Mouse (Mus musculus) bone marrow macrophage, adult 2 months (primary cell): ENCODE data around the gene Psmd14. TPM values are rescaled to one million over a fixed set of nuclear protein-coding genes. Genes with fewer than 3 reads are reported as not detected.
A peak's percentile ranks its signal among the peaks of the same experiment; 100 is the strongest.

Experiments
- H3K27ac ChIP-seq: 2 replicates; pipeline ENCODE4 v1.5.1; 2012; ENCODE audit warnings: low read depth, low read length; ENCODE audit not compliant: insufficient read depth
- H3K4me1 ChIP-seq: 2 replicates; pipeline ENCODE4 v1.6.1; 2012; ENCODE audit warnings: low read length; ENCODE audit not compliant: control insufficient read depth, insufficient read depth
- H3K4me3 ChIP-seq: 2 replicates; pipeline ENCODE4 v1.5.1; 2012; ENCODE audit warnings: mild to moderate bottlenecking, low read length, moderate library complexity; ENCODE audit not compliant: insufficient read depth
- CTCF ChIP-seq: IDR thresholded peaks from 2 replicates; pipeline ENCODE4 v1.5.1; 2012; ENCODE audit warnings: low read depth, mild to moderate bottlenecking, low read length, moderate library complexity
- POLR2A ChIP-seq: IDR thresholded peaks from 2 replicates; pipeline ENCODE4 v1.6.1; 2012; ENCODE audit warnings: mild to moderate bottlenecking, low read depth, low read length, borderline replicate concordance
- polyA plus RNA-seq: library from polyadenylated mRNA; stranded (reverse); fragments of >200 nt; gene quantifications from 2 replicates; pipeline ENCODE4 v1.2.4, GENCODE M21; 2012; ENCODE audit not compliant: missing spikeins, insufficient read depth, insufficient read length

Gene Psmd14
- polyA plus RNA-seq = 70.7 and 70.9 TPM in 2 replicates

- TF ChIP-seq POLR2A (no peak), CTCF (no peak)
- Histone ChIP-seq H3K27ac (peak within 1 kb of the TSS; percentile 81), H3K4me1 (peaks cover 10% of the 10 kb centered on the region), H3K4me3 (peak within 1 kb of the TSS; percentile 86)
Measured at GRCm38 (mm10) chr2:61711108-61712040, at the start of gene Psmd14. Gene Psmd14, plus strand, starts transcription at chr2:61711694.

- TF ChIP-seq POLR2A (no peak), CTCF (no peak)
- H3K4me3 ChIP-seq = no peak overlapping the region
- no peaks in the 10 kb centered on the region for H3K4me1 ChIP-seq
- no peak overlapping the region for H3K27ac ChIP-seq
Measured at GRCm38 (mm10) chr2:61662833-61663232, 48.7 kb upstream of the Psmd14 start.

- no peak overlapping the region for H3K27ac ChIP-seq
- TF ChIP-seq POLR2A (no peak), CTCF (no peak)
- H3K4me3 ChIP-seq = no peak overlapping the region
- no peaks in the 10 kb centered on the region for H3K4me1 ChIP-seq
Measured at GRCm38 (mm10) chr2:61663573-61664241, 47.8 kb upstream of the Psmd14 start.

GRCm38 (mm10) chr2:61667420-61667819 lies 44.1 kb upstream of the Psmd14 start:
- no peak overlapping the region for H3K27ac ChIP-seq
- no peaks in the 10 kb centered on the region for H3K4me1 ChIP-seq
- no peak overlapping the region for H3K4me3 ChIP-seq
- TF ChIP-seq CTCF = no peak
- TF ChIP-seq POLR2A = no peak

GRCm38 (mm10) chr2:61668260-61668659 lies 43.2 kb upstream of the Psmd14 start:
- H3K4me3 ChIP-seq = no peak overlapping the region
- no peak for TF ChIP-seq POLR2A
- TF ChIP-seq CTCF = peak; percentile 75
- no peaks in the 10 kb centered on the region for H3K4me1 ChIP-seq
- H3K27ac ChIP-seq = no peak overlapping the region

- Histone ChIP-seq H3K27ac (no peak overlapping the region), H3K4me3 (no peak overlapping the region), H3K4me1 (0 out of 2 replicates have a peak, but pooled peaks cover 2% of the 10 kb centered on the region)
- TF ChIP-seq CTCF (no peak), POLR2A (no peak)
Measured at GRCm38 (mm10) chr2:61674555-61674954, 36.9 kb upstream of the Psmd14 start.

GRCm38 (mm10) chr2:61681572-61681971 lies 29.9 kb upstream of the Psmd14 start:
- TF ChIP-seq CTCF (no peak), POLR2A (no peak)
- H3K4me1 ChIP-seq = peaks cover 4% of the 10 kb centered on the region
- no peak overlapping the region for H3K4me3 ChIP-seq
- H3K27ac ChIP-seq = no peak overlapping the region

- no peak overlapping the region for H3K27ac ChIP-seq
- no peak for TF ChIP-seq CTCF
- no peak for TF ChIP-seq POLR2A
- H3K4me1 ChIP-seq = peaks cover 6% of the 10 kb centered on the region
- no peak overlapping the region for H3K4me3 ChIP-seq
Measured at GRCm38 (mm10) chr2:61686533-61686932, 25.0 kb upstream of the Psmd14 start.

GRCm38 (mm10) chr2:61689086-61689485 lies 22.4 kb upstream of the Psmd14 start:
- Histone ChIP-seq H3K27ac (no peak overlapping the region), H3K4me1 (peaks cover 6% of the 10 kb centered on the region), H3K4me3 (no peak overlapping the region)
- TF ChIP-seq CTCF (no peak), POLR2A (no peak)

GRCm38 (mm10) chr2:61709570-61709969 lies 1.9 kb upstream of the Psmd14 start:
- no peak for TF ChIP-seq CTCF
- no peak for TF ChIP-seq POLR2A
- Histone ChIP-seq H3K27ac (no peak overlapping the region), H3K4me3 (no peak overlapping the region), H3K4me1 (peaks cover 10% of the 10 kb centered on the region)
